Mouse (Mus musculus): ENCODE results near the gene Abhd11. TPM values are rescaled to one million over a fixed set of nuclear protein-coding genes. Genes with fewer than 3 reads are reported as not detected.
"Not testable (repeated sequence)": the region's sequence is repeated elsewhere in the genome, so short reads cannot be mapped to it uniquely, and the experiment has no call there.

Abhd11 gene
- 45.8 and 48.4 TPM in 2 replicates for polyA plus RNA-seq (2011; ENCODE audit: insufficient read depth, insufficient read length, low read depth, missing spikeins)

DNA sequence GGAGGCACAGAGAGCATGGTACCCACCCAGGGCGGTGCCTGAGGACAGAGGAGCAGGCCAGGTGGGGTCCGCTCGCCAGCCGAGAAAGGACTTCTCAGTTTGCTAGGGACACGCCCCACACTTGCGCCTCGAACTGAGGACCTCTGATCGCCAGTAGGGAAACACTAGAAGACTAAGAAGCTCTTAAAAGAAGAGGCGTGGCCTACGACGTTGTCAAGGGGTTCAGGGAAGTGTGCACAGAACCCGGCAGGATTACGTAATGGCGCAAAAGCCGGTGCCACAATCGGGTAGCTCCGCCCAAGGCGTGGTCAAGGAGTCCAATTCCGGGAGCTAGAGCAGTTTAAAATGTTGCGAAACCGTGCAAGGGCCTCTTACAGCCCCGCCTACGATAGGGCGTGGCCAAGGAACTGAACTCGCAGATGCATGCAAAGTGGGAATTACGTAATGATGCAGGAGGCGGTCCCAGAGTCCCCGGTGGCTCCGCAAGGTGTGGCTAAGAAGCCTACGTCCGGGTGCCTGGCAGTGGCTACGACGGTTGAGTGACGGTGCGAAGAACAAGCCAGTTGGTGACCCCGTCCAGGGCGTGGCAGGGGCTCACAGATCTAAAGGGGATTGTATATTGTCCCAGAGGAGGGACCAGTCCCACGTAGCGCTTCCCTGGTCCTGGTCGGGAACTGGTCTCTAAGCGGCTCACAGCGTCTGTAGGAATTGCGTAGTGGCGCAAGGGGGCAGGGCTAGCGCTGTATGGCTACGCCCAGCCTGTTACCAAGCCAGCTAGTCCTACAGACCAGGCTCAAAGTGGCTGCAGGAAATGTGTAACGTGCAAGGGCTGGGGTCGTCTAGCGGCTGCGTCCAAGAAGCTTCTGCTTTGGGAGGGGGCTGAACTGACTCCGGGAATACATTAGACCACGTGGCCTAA, at the start of gene Abhd11:
Gene Abhd11, plus strand, starts transcription at position 482 of the 919 bp plus-strand sequence.
- peak within 1 kb of the TSS; percentile 96 for H3K27ac ChIP-seq (ENCODE audit: insufficient read depth, low read length)

DNA sequence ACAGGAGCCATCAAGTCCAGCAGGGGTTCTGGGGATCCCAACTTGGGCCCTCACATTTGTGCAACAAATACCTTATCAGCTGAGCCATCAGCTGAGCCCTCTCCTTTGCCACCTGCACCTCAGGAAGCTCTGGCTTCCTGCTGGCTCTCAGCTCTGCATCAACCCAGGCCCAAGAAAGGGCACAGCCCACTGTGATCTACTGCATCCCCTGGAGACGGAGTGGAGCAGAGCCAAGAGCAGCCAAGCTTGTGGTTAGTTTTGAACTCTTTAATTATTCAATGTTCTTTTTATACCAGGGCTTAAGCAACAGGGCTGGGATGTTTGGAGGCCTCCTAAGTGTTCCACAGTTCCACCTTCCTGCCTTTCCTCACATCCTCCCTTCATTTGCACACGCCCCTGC, 48.5 kb upstream of the Abhd11 start:
- H3K9me3 ChIP-seq (replicated peaks; ENCODE audit: control insufficient read depth, insufficient read depth, low read length, poor library complexity, severe bottlenecking) = no peaks in the 10 kb centered on the region
- H3K4me3 ChIP-seq (ENCODE audit: low read depth, low read length) = no peak overlapping the region
- no peaks in the 10 kb centered on the region for H3K36me3 ChIP-seq (ENCODE audit: control insufficient read depth, insufficient read depth, low read length, poor library complexity, severe bottlenecking)
- H3K27ac ChIP-seq (ENCODE audit: insufficient read depth, low read length) = peak overlapping the region; percentile 11; the same call in 1 of the 2 replicates
- no peak overlapping the region for H3K9ac ChIP-seq (ENCODE audit: low read depth, poor library complexity, severe bottlenecking)
- H3K4me1 ChIP-seq (ENCODE audit: control insufficient read depth, insufficient read depth, low read length) = peaks cover 12% of the 10 kb centered on the region
- TF ChIP-seq CTCF (IDR thresholded peaks at IDR 0.05; ENCODE audit: low read depth, low read length) (no peak), POLR2A (IDR thresholded peaks at IDR 0.05; ENCODE audit: insufficient read depth, low read length) (no peak), EP300 (IDR thresholded peaks at IDR 0.05; ENCODE audit: insufficient read depth, low read depth, low read length) (no peak)
- H3K27me3 ChIP-seq (ENCODE audit: control insufficient read depth, insufficient read depth, low read length, poor library complexity, severe bottlenecking) = no peaks in the 10 kb centered on the region

More for the DNA sequence above, at the start of gene Abhd11:
- 0 out of 2 replicates have a peak, but pooled peaks cover 2% of the 10 kb centered on the region for H3K36me3 ChIP-seq (ENCODE audit: control insufficient read depth, insufficient read depth, low read length, poor library complexity, severe bottlenecking)
- peaks cover 6% of the 10 kb centered on the region for H3K4me1 ChIP-seq (ENCODE audit: control insufficient read depth, insufficient read depth, low read length)
- TF ChIP-seq CTCF (IDR thresholded peaks at IDR 0.05; ENCODE audit: low read depth, low read length) = no peak
- 0 out of 2 replicates have a peak, but pooled peaks have one; percentile 24 for TF ChIP-seq EP300 (IDR thresholded peaks at IDR 0.05; ENCODE audit: insufficient read depth, low read depth, low read length)
- peak; percentile 90 for TF ChIP-seq POLR2A (IDR thresholded peaks at IDR 0.05; ENCODE audit: insufficient read depth, low read length)
- H3K9me3 ChIP-seq (replicated peaks; ENCODE audit: control insufficient read depth, insufficient read depth, low read length, poor library complexity, severe bottlenecking) = no peaks in the 10 kb centered on the region
- H3K4me3 ChIP-seq (ENCODE audit: low read depth, low read length) = peak within 1 kb of the TSS; percentile 84
- peak within 1 kb of the TSS; percentile 77 for H3K9ac ChIP-seq (ENCODE audit: low read depth, poor library complexity, severe bottlenecking)
- no peaks in the 10 kb centered on the region for H3K27me3 ChIP-seq (ENCODE audit: control insufficient read depth, insufficient read depth, low read length, poor library complexity, severe bottlenecking)

DNA sequence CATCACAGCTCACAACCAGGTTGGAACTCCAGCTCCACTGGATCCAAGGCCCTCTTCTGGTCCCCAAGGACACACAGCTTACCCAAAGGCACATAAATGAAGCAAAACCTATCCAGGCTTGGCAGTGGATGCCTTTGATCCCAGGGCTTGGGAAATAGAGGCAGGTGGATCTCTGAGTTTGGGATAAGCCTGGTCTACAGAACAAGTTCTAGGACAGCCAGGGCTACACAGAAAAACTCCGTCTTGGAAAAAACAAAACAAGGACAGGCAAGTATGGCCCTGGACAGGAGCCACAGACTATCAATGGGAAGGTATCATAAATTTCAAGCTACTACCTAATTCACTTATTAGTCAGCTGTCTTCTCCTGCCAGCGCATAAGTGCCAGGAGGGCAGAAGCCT, 47.4 kb upstream of the Abhd11 start:
- H3K27ac ChIP-seq (ENCODE audit: insufficient read depth, low read length) = peak overlapping the region; percentile 12; the same call in 1 of the 2 replicates

DNA sequence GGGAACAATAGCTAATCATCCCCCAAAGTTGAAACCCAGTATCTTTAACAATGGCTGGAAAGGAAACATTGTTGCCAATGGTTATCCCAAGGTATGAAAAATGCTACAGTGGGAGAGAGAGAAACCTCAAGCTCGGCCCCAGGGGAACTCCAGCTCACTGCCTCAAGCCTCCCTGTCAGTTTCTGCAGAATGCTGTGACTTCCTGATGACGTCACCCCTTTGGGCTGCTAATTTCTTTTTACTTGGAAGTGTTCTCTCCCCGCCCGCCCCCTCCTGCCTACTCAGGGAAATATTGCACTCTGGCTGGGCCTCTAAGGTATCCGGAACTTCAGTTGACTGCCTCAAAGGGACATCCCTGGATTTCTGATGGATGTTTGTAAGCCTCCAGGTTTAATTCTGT, 45.4 kb upstream of the Abhd11 start:
- peaks cover 17% of the 10 kb centered on the region for H3K4me1 ChIP-seq (ENCODE audit: control insufficient read depth, insufficient read depth, low read length)
- H3K36me3 ChIP-seq (ENCODE audit: control insufficient read depth, insufficient read depth, low read length, poor library complexity, severe bottlenecking) = no peaks in the 10 kb centered on the region
- H3K4me3 ChIP-seq (ENCODE audit: low read depth, low read length) = no peak overlapping the region
- H3K27ac ChIP-seq (ENCODE audit: insufficient read depth, low read length) = peak overlapping the region; percentile 64; the same call in 1 of the 2 replicates
- TF ChIP-seq CTCF (IDR thresholded peaks at IDR 0.05; ENCODE audit: low read depth, low read length) (no peak), POLR2A (IDR thresholded peaks at IDR 0.05; ENCODE audit: insufficient read depth, low read length) (no peak), EP300 (IDR thresholded peaks at IDR 0.05; ENCODE audit: insufficient read depth, low read depth, low read length) (0 out of 2 replicates have a peak, but pooled peaks have one; percentile 32)
- H3K9me3 ChIP-seq (replicated peaks; ENCODE audit: control insufficient read depth, insufficient read depth, low read length, poor library complexity, severe bottlenecking) = no peaks in the 10 kb centered on the region
- H3K27me3 ChIP-seq (ENCODE audit: control insufficient read depth, insufficient read depth, low read length, poor library complexity, severe bottlenecking) = no peaks in the 10 kb centered on the region
- no peak overlapping the region for H3K9ac ChIP-seq (ENCODE audit: low read depth, poor library complexity, severe bottlenecking)

More for the DNA sequence above, 47.4 kb upstream of the Abhd11 start:
- Histone ChIP-seq H3K4me3 (ENCODE audit: low read depth, low read length) (no peak overlapping the region), H3K9me3 (replicated peaks; ENCODE audit: control insufficient read depth, insufficient read depth, low read length, poor library complexity, severe bottlenecking) (no peaks in the 10 kb centered on the region), H3K9ac (ENCODE audit: low read depth, poor library complexity, severe bottlenecking) (no peak overlapping the region), H3K36me3 (ENCODE audit: control insufficient read depth, insufficient read depth, low read length, poor library complexity, severe bottlenecking) (no peaks in the 10 kb centered on the region), H3K27me3 (ENCODE audit: control insufficient read depth, insufficient read depth, low read length, poor library complexity, severe bottlenecking) (no peaks in the 10 kb centered on the region), H3K4me1 (ENCODE audit: control insufficient read depth, insufficient read depth, low read length) (peaks cover 12% of the 10 kb centered on the region)
- TF ChIP-seq EP300 (IDR thresholded peaks at IDR 0.05; ENCODE audit: insufficient read depth, low read depth, low read length) = no peak
- TF ChIP-seq CTCF (IDR thresholded peaks at IDR 0.05; ENCODE audit: low read depth, low read length) = no peak
- TF ChIP-seq POLR2A (IDR thresholded peaks at IDR 0.05; ENCODE audit: insufficient read depth, low read length) = no peak

DNA sequence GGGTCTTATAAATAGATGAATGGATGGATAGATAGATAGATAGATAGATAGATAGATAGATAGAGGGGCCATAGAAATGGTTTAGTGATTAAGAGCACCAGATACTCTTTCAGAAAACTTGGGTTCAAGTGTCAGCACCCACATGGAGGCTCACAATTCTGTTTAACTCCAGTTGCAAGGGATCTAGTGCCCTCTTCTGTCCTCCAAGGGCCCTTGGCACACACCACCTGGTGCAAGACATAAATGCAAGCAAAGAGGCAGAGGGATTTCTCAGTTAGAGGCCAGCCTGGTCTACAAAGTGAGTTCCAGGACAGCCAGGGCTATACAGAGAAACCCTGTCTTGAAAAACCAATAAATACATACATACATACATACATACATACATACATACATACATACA, 44.3 kb upstream of the Abhd11 start:
- H3K27ac ChIP-seq (ENCODE audit: insufficient read depth, low read length); H3K9ac ChIP-seq (ENCODE audit: low read depth, poor library complexity, severe bottlenecking); H3K4me3 ChIP-seq (ENCODE audit: low read depth, low read length); H3K36me3 ChIP-seq (ENCODE audit: control insufficient read depth, insufficient read depth, low read length, poor library complexity, severe bottlenecking); H3K9me3 ChIP-seq (replicated peaks; ENCODE audit: control insufficient read depth, insufficient read depth, low read length, poor library complexity, severe bottlenecking); H3K27me3 ChIP-seq (ENCODE audit: control insufficient read depth, insufficient read depth, low read length, poor library complexity, severe bottlenecking): not testable (repeated sequence)
- H3K4me1 ChIP-seq (ENCODE audit: control insufficient read depth, insufficient read depth, low read length) = peaks cover 15% of the 10 kb centered on the region
- peak; percentile 38 for TF ChIP-seq CTCF (IDR thresholded peaks at IDR 0.05; ENCODE audit: low read depth, low read length)

DNA sequence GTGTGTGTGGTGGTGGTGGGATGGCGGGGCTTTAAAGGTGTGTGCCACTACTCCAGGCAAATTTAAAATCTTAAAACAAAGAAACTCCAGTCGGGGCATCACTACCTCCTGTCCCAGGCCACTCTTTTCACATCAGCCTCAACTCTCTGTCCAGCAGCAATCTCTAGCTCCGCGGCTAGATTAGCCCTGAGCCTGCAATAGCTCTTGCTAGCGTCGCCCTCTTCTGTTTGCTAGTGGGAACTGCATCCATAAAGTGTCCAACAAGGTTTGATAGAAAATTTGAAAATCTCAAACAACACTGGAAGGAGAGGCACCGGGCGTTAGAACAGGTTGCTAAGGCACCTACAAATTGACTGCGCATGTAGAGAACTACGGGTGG, 43.5 kb upstream of the Abhd11 start:
- no peaks in the 10 kb centered on the region for H3K36me3 ChIP-seq (ENCODE audit: control insufficient read depth, insufficient read depth, low read length, poor library complexity, severe bottlenecking)
- peaks cover 13% of the 10 kb centered on the region for H3K4me1 ChIP-seq (ENCODE audit: control insufficient read depth, insufficient read depth, low read length)
- peak; percentile 63 for TF ChIP-seq CTCF (IDR thresholded peaks at IDR 0.05; ENCODE audit: low read depth, low read length)
- TF ChIP-seq EP300 (IDR thresholded peaks at IDR 0.05; ENCODE audit: insufficient read depth, low read depth, low read length) = no peak
- no peak for TF ChIP-seq POLR2A (IDR thresholded peaks at IDR 0.05; ENCODE audit: insufficient read depth, low read length)
- H3K9me3 ChIP-seq (replicated peaks; ENCODE audit: control insufficient read depth, insufficient read depth, low read length, poor library complexity, severe bottlenecking) = no peaks in the 10 kb centered on the region
- no peaks in the 10 kb centered on the region for H3K27me3 ChIP-seq (ENCODE audit: control insufficient read depth, insufficient read depth, low read length, poor library complexity, severe bottlenecking)
- peak overlapping the region; percentile 77 for H3K27ac ChIP-seq (ENCODE audit: insufficient read depth, low read length)
- H3K9ac ChIP-seq (ENCODE audit: low read depth, poor library complexity, severe bottlenecking) = peak overlapping the region; percentile 25; the same call in 1 of the 2 replicates
- peak overlapping the region; percentile 74 for H3K4me3 ChIP-seq (ENCODE audit: low read depth, low read length)

All from ES-Bruce4 (cell line).